24 mouse cellular contexts compared by ENCODE assay signal in genomic region chr3:131660126-131660525, GRCm38 (mm10).
"Had no signal": no experiment of that assay in that cellular context is flagged by ENCODE, and none has a peak within 500 bp of the region (broad histone marks: within the 10 kb centered on the region; RNA-seq: fewer than 3 reads in every experiment).

No protein-coding gene starts in this region.

- H3K4me3 ChIP-seq: heart, adult 2 months; heart, embryonic 13.5 days; heart, embryonic 15.5 days; hindbrain, embryonic 13.5 days; intestine, embryonic 15.5 days; limb, embryonic 13.5 days; limb, embryonic 15.5 days; liver, embryonic 12.5 days had no signal

- H3K36me3 ChIP-seq: heart, embryonic 13.5 days; heart, embryonic 15.5 days; hindbrain, embryonic 13.5 days; intestine, embryonic 15.5 days; limb, embryonic 13.5 days; limb, embryonic 15.5 days; liver, embryonic 12.5 days had no signal

- H3K27me3 ChIP-seq: heart, embryonic 13.5 days; heart, embryonic 15.5 days; hindbrain, embryonic 13.5 days; intestine, embryonic 15.5 days; limb, embryonic 13.5 days; limb, embryonic 15.5 days; liver, embryonic 12.5 days had no signal

- DNase-seq: gastrocnemius, postnatal 14 days; gastrocnemius, postnatal 36 days; heart, adult 11 months; heart, adult 2 months; heart, postnatal 14 days; heart, postnatal 36 days; kidney, adult 18-20 months; kidney, adult 8-10 months; kidney, postnatal 14 days; kidney, postnatal 36 days; layer of hippocampus, adult 9-11 months; layer of hippocampus, postnatal 36 days; left cerebral cortex, postnatal 4 days had no signal

- H3K4me2 ChIP-seq: heart, embryonic 11.5 days; heart, embryonic 13.5 days; heart, embryonic 15.5 days; hindbrain, embryonic 13.5 days; intestine, embryonic 15.5 days; limb, embryonic 13.5 days; limb, embryonic 15.5 days; liver, embryonic 12.5 days had no signal

- ATAC-seq: hindbrain, embryonic 16.5 days; inflammation-experienced regulatory T-cells, adult 6 months; intestine, embryonic 15.5 days; intestine, postnatal 0 days; liver, embryonic 12.5 days had no signal
